Mouse (Mus musculus) regulatory T cell (primary cell): ENCODE data around the gene Lhfpl5.

Experiments used
- in situ Hi-C: fragments of 300-600 bp; cut with MboI, MseI; formaldehyde crosslinking; loops from one replicate; pipeline ENCODE4 v1.15.1; 2025; ENCODE audit warnings: high pct_unique_total_duplicates

Gene Lhfpl5

DNA sequence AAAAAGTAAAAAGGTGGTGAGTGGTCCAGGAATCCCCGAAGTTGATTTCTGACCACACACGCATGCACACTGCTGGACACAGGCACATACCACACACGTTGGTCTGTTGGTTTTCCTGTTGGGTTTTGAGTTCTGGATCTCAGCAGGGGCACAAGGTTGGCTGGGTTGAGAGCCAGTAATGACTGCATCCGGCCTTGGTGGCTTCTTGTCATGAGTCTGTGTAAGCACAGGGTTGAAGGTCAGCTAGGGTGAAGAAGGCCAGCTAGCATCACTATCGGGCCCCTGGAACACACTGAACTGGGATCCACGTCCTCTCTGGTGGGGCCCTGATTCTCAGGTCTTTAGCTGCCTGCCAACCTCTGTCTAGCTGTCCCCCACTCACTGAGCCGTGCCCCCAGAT lies 2.9 kb upstream of the Lhfpl5 start:
- in situ Hi-C loops: no loop called here

DNA sequence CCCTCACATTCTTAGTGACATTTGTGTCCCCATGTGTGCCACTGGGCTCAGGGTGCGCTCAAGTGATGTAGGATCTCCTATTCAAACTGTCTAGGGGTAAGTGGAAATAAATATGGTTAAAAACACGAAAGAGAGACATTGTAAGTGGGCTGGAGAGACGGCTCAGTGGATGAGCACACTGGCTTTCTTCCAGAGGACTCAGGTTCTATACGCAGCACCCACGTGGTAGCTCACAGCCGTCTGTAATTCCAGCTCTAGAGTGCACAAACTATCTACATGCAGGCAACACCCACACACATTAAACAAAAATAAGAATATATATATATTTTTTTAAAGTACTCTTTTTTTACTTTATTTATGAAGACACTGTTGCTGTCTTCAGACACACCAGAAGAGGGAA lies 2.5 kb upstream of the Lhfpl5 start:
- in situ Hi-C loops: no loop called here

- in situ Hi-C loops: no loop called here
These were observed 5.0 kb downstream of the Lhfpl5 start for GRCm38 (mm10) chr17:28580396-28580795.

DNA sequence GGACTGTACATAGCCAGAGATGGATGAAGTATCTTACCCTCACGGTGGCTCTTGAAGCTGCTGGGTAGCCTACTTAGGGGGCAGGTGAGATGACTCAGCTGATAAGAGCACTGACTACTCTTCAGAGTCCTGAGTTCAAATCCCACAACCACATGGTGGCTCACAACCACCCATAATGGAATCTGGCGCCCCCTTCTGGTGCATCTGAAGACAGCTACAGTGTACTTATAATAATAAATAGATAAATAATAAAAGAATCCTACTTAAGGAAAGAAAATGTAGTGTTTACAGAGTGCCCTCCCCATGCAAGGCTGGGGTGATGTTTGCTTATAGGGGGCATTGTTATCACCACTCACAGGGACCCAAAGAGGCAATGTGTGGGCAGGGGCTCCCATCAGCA lies 5.6 kb downstream of the Lhfpl5 start:
- in situ Hi-C loops: no loop called here

- in situ Hi-C loops: no loop called here
These were observed 11.1 kb downstream of the Lhfpl5 start for GRCm38 (mm10) chr17:28586509-28586908.

GRCm38 (mm10) chr17:28588591-28588990 lies 13.2 kb downstream of the Lhfpl5 start:
- in situ Hi-C loops: no loop called here

GRCm38 (mm10) chr17:28590596-28590995 lies 15.2 kb downstream of the Lhfpl5 start:
- in situ Hi-C loops: loop anchor here (5.0 kb wide), 2 partner anchors 53 to 57 kb away; no protein-coding TSS in a partner anchor

DNA sequence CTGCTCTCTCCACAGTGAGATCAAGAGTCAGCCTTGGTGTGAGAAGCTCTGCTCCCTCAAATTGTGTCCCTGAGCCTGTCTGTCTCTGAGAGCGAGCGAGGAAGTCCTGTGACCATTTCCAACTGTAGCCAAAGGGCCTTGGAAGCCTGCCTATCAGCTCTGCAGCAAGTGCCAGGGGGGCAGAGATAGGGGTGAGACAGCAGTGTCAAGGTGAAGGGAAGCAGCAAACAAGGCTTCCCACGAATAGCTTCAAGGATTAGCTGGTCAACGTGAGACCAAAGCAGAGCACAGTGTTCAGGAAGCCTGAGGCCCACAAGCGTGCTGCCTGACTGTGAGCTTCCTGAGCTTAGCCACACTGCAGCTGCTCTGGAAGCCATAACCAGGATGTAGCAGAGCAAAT lies 16.0 kb downstream of the Lhfpl5 start:
- in situ Hi-C loops: loop anchor here (5.0 kb wide), 2 partner anchors 54 to 56 kb away; no protein-coding TSS in a partner anchor

DNA sequence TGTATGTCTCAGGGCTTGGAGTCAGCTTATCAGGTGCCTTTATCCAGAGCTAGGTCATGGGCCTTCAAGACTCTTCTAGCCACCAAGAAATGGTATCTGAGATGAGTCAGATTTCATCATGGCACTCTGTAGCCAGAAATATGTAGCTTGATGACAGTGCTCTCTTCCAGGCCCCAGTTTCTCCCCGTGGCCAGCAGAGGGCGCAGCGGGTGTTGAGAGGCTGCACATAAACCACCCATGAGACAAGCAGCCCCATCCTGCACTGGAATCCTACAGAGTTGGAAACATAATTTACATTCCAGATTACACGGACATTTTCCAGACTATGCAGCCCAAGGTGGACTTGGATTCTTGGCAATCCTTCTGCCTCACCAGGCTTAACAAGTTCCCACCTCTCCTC lies 17.6 kb downstream of the Lhfpl5 start:
- in situ Hi-C loops: loop anchor here (5.0 kb wide), 2 partner anchors 54 to 56 kb away; no protein-coding TSS in a partner anchor

DNA sequence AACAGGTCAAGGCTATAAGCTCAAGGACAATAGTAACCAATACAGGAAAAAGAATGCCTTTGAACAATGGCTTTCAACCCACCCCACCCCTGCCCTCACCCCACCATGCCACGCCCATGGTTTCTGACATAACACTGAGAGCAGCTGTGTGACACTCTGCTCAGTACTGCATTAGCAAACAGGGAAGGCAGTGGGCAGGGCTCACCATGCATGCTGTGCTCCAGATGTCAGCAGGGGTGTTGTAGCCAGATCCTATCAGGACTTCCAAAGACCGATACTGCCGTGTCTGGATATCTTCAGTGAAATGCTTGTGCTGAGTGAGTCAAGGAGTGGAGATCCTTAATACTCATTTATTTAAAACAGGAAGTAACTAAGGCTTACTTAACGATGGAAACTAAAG lies 18.5 kb downstream of the Lhfpl5 start:
- in situ Hi-C loops: loop anchor here (5.0 kb wide), 2 partner anchors 53 to 57 kb away; no protein-coding TSS in a partner anchor

- in situ Hi-C loops: no loop called here
These were observed 25.3 kb downstream of the Lhfpl5 start for GRCm38 (mm10) chr17:28600780-28601179.

DNA sequence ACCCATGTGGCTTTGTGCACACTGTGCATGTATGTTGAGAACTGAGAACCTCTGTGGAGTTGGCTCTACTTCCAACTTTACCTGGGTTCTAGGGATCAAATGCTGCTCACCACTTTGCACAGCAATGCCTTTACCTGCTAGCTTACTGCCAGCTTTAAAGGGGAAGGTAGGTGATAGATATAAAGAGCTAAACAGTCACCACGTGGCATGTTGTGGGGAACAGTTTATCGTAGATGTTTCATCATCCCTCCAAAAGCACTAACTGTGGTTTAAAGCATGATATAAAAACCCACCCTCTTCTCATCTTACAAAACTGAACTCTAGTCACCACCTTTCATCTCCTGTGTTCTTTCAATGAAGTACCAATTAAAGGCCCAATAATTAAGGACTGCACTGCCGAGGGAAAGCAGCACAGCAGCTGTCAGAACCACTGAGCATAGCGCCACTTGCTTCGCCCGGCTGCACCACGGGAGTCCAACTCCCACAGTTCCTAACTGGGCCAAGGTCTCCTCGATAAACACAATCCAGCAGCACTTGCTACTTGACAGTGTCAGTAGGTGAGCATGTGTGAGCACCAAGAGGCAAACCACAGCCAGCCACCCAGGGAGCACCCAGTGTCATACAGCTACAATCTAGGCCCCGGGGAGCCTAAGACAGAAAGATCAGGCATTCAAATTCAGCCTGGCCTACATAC lies 26.3 kb downstream of the Lhfpl5 start:
- in situ Hi-C loops: no loop called here

DNA sequence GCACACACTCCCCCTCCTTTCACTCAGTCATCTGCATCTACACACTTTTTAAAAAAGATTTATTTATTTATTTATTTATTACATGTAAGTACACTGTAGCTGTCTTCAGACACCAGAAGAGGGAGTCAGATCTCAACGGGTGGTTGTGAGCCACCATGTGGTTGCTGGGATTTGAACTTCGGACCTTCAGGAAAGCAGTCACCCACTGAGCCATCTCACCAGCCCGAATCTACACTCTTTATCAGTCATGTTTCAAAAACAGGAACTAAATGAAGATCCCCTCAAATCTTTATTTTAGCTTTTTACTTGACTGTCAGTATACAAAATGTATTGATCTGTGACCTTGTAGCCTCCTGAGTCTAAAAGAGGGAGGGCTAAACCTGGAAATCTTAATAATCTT lies 34.1 kb downstream of the Lhfpl5 start:
- in situ Hi-C loops: no loop called here

- in situ Hi-C loops: no loop called here
These were observed 37.2 kb downstream of the Lhfpl5 start for GRCm38 (mm10) chr17:28612603-28613002.

- in situ Hi-C loops: no loop called here
These were observed 37.7 kb downstream of the Lhfpl5 start for GRCm38 (mm10) chr17:28613096-28613495.

- in situ Hi-C loops: no loop called here
These were observed 39.9 kb downstream of the Lhfpl5 start for GRCm38 (mm10) chr17:28615332-28615731.

- in situ Hi-C loops: no loop called here
These were observed 42.2 kb downstream of the Lhfpl5 start for GRCm38 (mm10) chr17:28617636-28618035.

DNA sequence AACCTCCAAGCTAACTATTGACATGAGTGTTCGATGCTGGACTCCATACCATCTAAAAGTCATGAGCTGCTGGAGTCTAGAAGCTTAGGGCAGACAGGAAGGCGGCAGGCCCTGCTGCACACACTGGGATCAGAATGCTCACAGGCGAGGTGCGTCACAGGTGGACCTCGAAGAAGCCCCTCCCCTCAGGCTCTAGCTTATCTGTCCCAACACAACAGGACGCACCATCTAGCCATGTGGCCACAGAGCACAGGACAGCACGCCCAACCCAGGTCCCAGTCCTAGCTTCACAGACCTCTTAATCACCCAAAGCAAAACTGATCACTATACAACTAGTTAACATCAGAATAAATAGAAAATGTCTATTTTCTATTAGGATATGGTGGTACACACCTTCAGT lies 42.7 kb downstream of the Lhfpl5 start:
- in situ Hi-C loops: no loop called here

GRCm38 (mm10) chr17:28618775-28619174 lies 43.3 kb downstream of the Lhfpl5 start:
- in situ Hi-C loops: no loop called here

GRCm38 (mm10) chr17:28621381-28622299 lies 46.2 kb downstream of the Lhfpl5 start:
- in situ Hi-C loops: no loop called here

- in situ Hi-C loops: no loop called here
These were observed 46.9 kb downstream of the Lhfpl5 start, which contains the start of gene Srpk1 for GRCm38 (mm10) chr17:28622300-28622759. TSS of gene Srpk1 (minus strand) at chr17:28622709.

GRCm38 (mm10) chr17:28624841-28625240 lies 49.4 kb downstream of the Lhfpl5 start:
- in situ Hi-C loops: no loop called here
